16 mouse cellular contexts compared by ENCODE assay signal in genomic region chr1:181424922-181425321, GRCm38 (mm10).
"Had no signal": no experiment of that assay in that cellular context is flagged by ENCODE, and none has a peak within 500 bp of the region (broad histone marks: within the 10 kb centered on the region; RNA-seq: fewer than 3 reads in every experiment).

No protein-coding gene starts in this region.

- H3K9ac ChIP-seq: kidney, embryonic 15.5 days; liver, embryonic 13.5 days; midbrain, embryonic 12.5 days; midbrain, embryonic 15.5 days had no signal

- H3K36me3 ChIP-seq: kidney, embryonic 15.5 days; liver, embryonic 13.5 days; midbrain, embryonic 12.5 days; midbrain, embryonic 15.5 days had no signal

- H3K27ac ChIP-seq: kidney, embryonic 15.5 days; left cerebral cortex, adult 2 months; liver, embryonic 13.5 days; midbrain, embryonic 12.5 days; midbrain, embryonic 15.5 days had no signal

- DNase-seq: kidney, adult 2 months; kidney, postnatal 10 days; kidney, postnatal 36 days; layer of hippocampus, postnatal 36 days; liver, embryonic 13.5 days; lung, adult 2 months; lung, postnatal 14 days; lung, postnatal 4 days; right cerebral cortex, adult 18-20 months; right cerebral cortex, postnatal 14 days; spleen, adult 18-20 months; thymus, postnatal 36 days had no signal

- H3K4me2 ChIP-seq: kidney, embryonic 15.5 days; liver, embryonic 13.5 days; midbrain, embryonic 12.5 days; midbrain, embryonic 15.5 days had no signal

- ATAC-seq: midbrain, embryonic 15.5 days had no signal

- H3K9me3 ChIP-seq: kidney, embryonic 15.5 days; liver, embryonic 13.5 days; midbrain, embryonic 12.5 days; midbrain, embryonic 15.5 days had no signal

- H3K4me1 ChIP-seq: liver, embryonic 13.5 days had no signal

- H3K27me3 ChIP-seq: kidney, embryonic 15.5 days; midbrain, embryonic 12.5 days; midbrain, embryonic 15.5 days had no signal

- H3K4me3 ChIP-seq: kidney, embryonic 15.5 days; left cerebral cortex, adult 2 months; liver, embryonic 13.5 days; midbrain, embryonic 12.5 days; midbrain, embryonic 15.5 days had no signal
